Mouse (Mus musculus): Measurements from ENCODE around the gene Slco4c1. TPM values are rescaled to one million over a fixed set of nuclear protein-coding genes. Genes with fewer than 3 reads are reported as not detected.

Gene Slco4c1
- polyA plus RNA-seq, 1 experiment from 2014 or later, result 1.00 TPM

- Histone ChIP-seq H3K9ac (no peak overlapping the region), H3K4me1 (replicated peaks) (no peaks in the 10 kb centered on the region), H3K36me3 (no peaks in the 10 kb centered on the region), H3K27me3 (no peaks in the 10 kb centered on the region), H3K9me3 (no peaks in the 10 kb centered on the region), H3K27ac (replicated peaks) (no peak overlapping the region), H3K4me3 (no peak overlapping the region), H3K4me2 (no peak overlapping the region)
- no peak for ATAC-seq (ENCODE audit: low FRiP score, low read depth)
- 86% methylated on average over 4 of the region's 4 CpGs for WGBS
Measured at GRCm38 (mm10) chr1:96853541-96853940, 18.4 kb downstream of the Slco4c1 start.

GRCm38 (mm10) chr1:96849101-96849500, 22.9 kb downstream of the Slco4c1 start:
- WGBS, result 80% methylated on average over 4 of the region's 4 CpGs
- H3K27ac ChIP-seq (replicated peaks), result no peak overlapping the region
- no peaks in the 10 kb centered on the region for H3K27me3 ChIP-seq
- no peaks in the 10 kb centered on the region for H3K9me3 ChIP-seq
- no peaks in the 10 kb centered on the region for H3K4me1 ChIP-seq (replicated peaks)
- no peak for ATAC-seq (ENCODE audit: low FRiP score, low read depth)
- no peak overlapping the region for H3K4me3 ChIP-seq
- no peak overlapping the region for H3K4me2 ChIP-seq
- H3K9ac ChIP-seq, result no peak overlapping the region
- no peaks in the 10 kb centered on the region for H3K36me3 ChIP-seq

- Histone ChIP-seq H3K4me1 (replicated peaks) (no peaks in the 10 kb centered on the region), H3K9ac (no peak overlapping the region), H3K27me3 (no peaks in the 10 kb centered on the region), H3K9me3 (no peaks in the 10 kb centered on the region), H3K36me3 (no peaks in the 10 kb centered on the region), H3K27ac (replicated peaks) (no peak overlapping the region), H3K4me2 (no peak overlapping the region), H3K4me3 (no peak overlapping the region)
- no peak for ATAC-seq (ENCODE audit: low FRiP score, low read depth)
- WGBS, result 48% methylated on average over 2 of the region's 2 CpGs
Measured at GRCm38 (mm10) chr1:96848606-96849005, 23.4 kb downstream of the Slco4c1 start.

- Histone ChIP-seq H3K27me3 (no peaks in the 10 kb centered on the region), H3K36me3 (no peaks in the 10 kb centered on the region), H3K27ac (replicated peaks) (no peak overlapping the region), H3K9ac (no peak overlapping the region), H3K4me1 (replicated peaks) (no peaks in the 10 kb centered on the region), H3K9me3 (no peaks in the 10 kb centered on the region), H3K4me2 (no peak overlapping the region), H3K4me3 (no peak overlapping the region)
- ATAC-seq (ENCODE audit: low FRiP score, low read depth), result no peak
- WGBS, result 8% methylated on average over 3 of the region's 3 CpGs
Measured at GRCm38 (mm10) chr1:96846727-96847126, 25.2 kb downstream of the Slco4c1 start.

- Histone ChIP-seq H3K36me3 (no peaks in the 10 kb centered on the region), H3K27ac (replicated peaks) (no peak overlapping the region), H3K9ac (no peak overlapping the region), H3K4me3 (no peak overlapping the region), H3K4me2 (no peak overlapping the region), H3K27me3 (no peaks in the 10 kb centered on the region), H3K9me3 (no peaks in the 10 kb centered on the region), H3K4me1 (replicated peaks) (no peaks in the 10 kb centered on the region)
- WGBS, result 70% methylated on average over 2 of the region's 2 CpGs
- no peak for ATAC-seq (ENCODE audit: low FRiP score, low read depth)
Measured at GRCm38 (mm10) chr1:96805287-96805727, 66.7 kb downstream of the Slco4c1 start.

- no peaks in the 10 kb centered on the region for H3K27me3 ChIP-seq
- ATAC-seq (ENCODE audit: low FRiP score, low read depth), result no peak
- H3K9ac ChIP-seq, result no peak overlapping the region
- H3K4me1 ChIP-seq (replicated peaks), result no peaks in the 10 kb centered on the region
- H3K9me3 ChIP-seq, result no peaks in the 10 kb centered on the region
- no peak overlapping the region for H3K4me3 ChIP-seq
- no peaks in the 10 kb centered on the region for H3K36me3 ChIP-seq
- H3K27ac ChIP-seq (replicated peaks), result no peak overlapping the region
- H3K4me2 ChIP-seq, result no peak overlapping the region
Measured at GRCm38 (mm10) chr1:96801595-96801994, 70.4 kb downstream of the Slco4c1 start.

- no peaks in the 10 kb centered on the region for H3K36me3 ChIP-seq
- no peak overlapping the region for H3K4me2 ChIP-seq
- no peak overlapping the region for H3K4me3 ChIP-seq
- no peak overlapping the region for H3K9ac ChIP-seq
- H3K27ac ChIP-seq (replicated peaks), result no peak overlapping the region
- 67% methylated on average over 4 of the region's 4 CpGs for WGBS
- H3K27me3 ChIP-seq, result no peaks in the 10 kb centered on the region
- ATAC-seq (ENCODE audit: low FRiP score, low read depth), result no peak
- H3K9me3 ChIP-seq, result no peaks in the 10 kb centered on the region
- H3K4me1 ChIP-seq (replicated peaks), result no peaks in the 10 kb centered on the region
Measured at GRCm38 (mm10) chr1:96794690-96795089, 77.3 kb downstream of the Slco4c1 start.

GRCm38 (mm10) chr1:96794290-96794689, 77.7 kb downstream of the Slco4c1 start:
- no peak overlapping the region for H3K27ac ChIP-seq (replicated peaks)

GRCm38 (mm10) chr1:96789268-96789667, 82.7 kb downstream of the Slco4c1 start:
- no peak overlapping the region for H3K4me3 ChIP-seq
- H3K4me2 ChIP-seq, result no peak overlapping the region
- no peaks in the 10 kb centered on the region for H3K36me3 ChIP-seq
- no peaks in the 10 kb centered on the region for H3K27me3 ChIP-seq
- ATAC-seq (ENCODE audit: low FRiP score, low read depth), result no peak
- H3K27ac ChIP-seq (replicated peaks), result no peak overlapping the region
- H3K4me1 ChIP-seq (replicated peaks), result no peaks in the 10 kb centered on the region
- H3K9me3 ChIP-seq, result no peaks in the 10 kb centered on the region
- WGBS, result 95% methylated on average over 1 of the region's 1 CpGs
- no peak overlapping the region for H3K9ac ChIP-seq

More at GRCm38 (mm10) chr1:96794290-96794689, 77.7 kb downstream of the Slco4c1 start:
- no peak for ATAC-seq (ENCODE audit: low FRiP score, low read depth)
- Histone ChIP-seq H3K9ac (no peak overlapping the region), H3K4me1 (replicated peaks) (no peaks in the 10 kb centered on the region), H3K36me3 (no peaks in the 10 kb centered on the region), H3K9me3 (no peaks in the 10 kb centered on the region), H3K27me3 (no peaks in the 10 kb centered on the region), H3K4me3 (no peak overlapping the region), H3K4me2 (no peak overlapping the region)
- WGBS, result 60% methylated on average over 5 of the region's 5 CpGs

GRCm38 (mm10) chr1:96774174-96774573, 97.8 kb downstream of the Slco4c1 start:
- Histone ChIP-seq H3K4me3 (no peak overlapping the region), H3K36me3 (no peaks in the 10 kb centered on the region), H3K27ac (replicated peaks) (no peak overlapping the region), H3K27me3 (no peaks in the 10 kb centered on the region), H3K4me2 (no peak overlapping the region), H3K4me1 (replicated peaks) (no peaks in the 10 kb centered on the region), H3K9ac (no peak overlapping the region), H3K9me3 (no peaks in the 10 kb centered on the region)
- WGBS, result 97% methylated on average over 4 of the region's 4 CpGs
- no peak for ATAC-seq (ENCODE audit: low FRiP score, low read depth)

- ATAC-seq (ENCODE audit: low FRiP score, low read depth), result no peak
- H3K4me3 ChIP-seq, result no peak overlapping the region
- no peaks in the 10 kb centered on the region for H3K36me3 ChIP-seq
- no peak overlapping the region for H3K4me2 ChIP-seq
- no peaks in the 10 kb centered on the region for H3K9me3 ChIP-seq
- no peaks in the 10 kb centered on the region for H3K4me1 ChIP-seq (replicated peaks)
- no peak overlapping the region for H3K27ac ChIP-seq (replicated peaks)
- 79% methylated on average over 5 of the region's 5 CpGs for WGBS
- no peak overlapping the region for H3K9ac ChIP-seq
- H3K27me3 ChIP-seq, result no peaks in the 10 kb centered on the region
Measured at GRCm38 (mm10) chr1:96773712-96774111, 98.3 kb downstream of the Slco4c1 start.

- Histone ChIP-seq H3K4me1 (replicated peaks) (no peaks in the 10 kb centered on the region), H3K4me2 (no peak overlapping the region), H3K9ac (no peak overlapping the region), H3K9me3 (no peaks in the 10 kb centered on the region), H3K27ac (replicated peaks) (no peak overlapping the region), H3K4me3 (no peak overlapping the region), H3K27me3 (no peaks in the 10 kb centered on the region), H3K36me3 (no peaks in the 10 kb centered on the region)
- 94% methylated on average over 1 of the region's 1 CpGs for WGBS
- ATAC-seq (ENCODE audit: low FRiP score, low read depth), result no peak
Measured at GRCm38 (mm10) chr1:96770283-96770682, 101.7 kb downstream of the Slco4c1 start.

- no peak overlapping the region for H3K4me3 ChIP-seq
- peak; percentile 73 for ATAC-seq (ENCODE audit: low FRiP score, low read depth)
- no peaks in the 10 kb centered on the region for H3K4me1 ChIP-seq (replicated peaks)
- 14% methylated on average over 4 of the region's 4 CpGs for WGBS
- H3K9ac ChIP-seq, result no peak overlapping the region
- no peak overlapping the region for H3K27ac ChIP-seq (replicated peaks)
- no peak overlapping the region for H3K4me2 ChIP-seq
- H3K36me3 ChIP-seq, result no peaks in the 10 kb centered on the region
- no peaks in the 10 kb centered on the region for H3K9me3 ChIP-seq
- H3K27me3 ChIP-seq, result no peaks in the 10 kb centered on the region
Measured at GRCm38 (mm10) chr1:96768264-96768663, 103.7 kb downstream of the Slco4c1 start.
